Mouse (Mus musculus): ENCODE data around the gene Ciapin1. TPM values are rescaled to one million over a fixed set of nuclear protein-coding genes. Genes with fewer than 3 reads are reported as not detected.
"Not testable (repeated sequence)": the region's sequence is repeated elsewhere in the genome, so short reads cannot be mapped to it uniquely, and the experiment has no call there.

Gene Ciapin1
- polyA plus RNA-seq, 1 experiment from 2014 or later: 72.7 TPM

DNA sequence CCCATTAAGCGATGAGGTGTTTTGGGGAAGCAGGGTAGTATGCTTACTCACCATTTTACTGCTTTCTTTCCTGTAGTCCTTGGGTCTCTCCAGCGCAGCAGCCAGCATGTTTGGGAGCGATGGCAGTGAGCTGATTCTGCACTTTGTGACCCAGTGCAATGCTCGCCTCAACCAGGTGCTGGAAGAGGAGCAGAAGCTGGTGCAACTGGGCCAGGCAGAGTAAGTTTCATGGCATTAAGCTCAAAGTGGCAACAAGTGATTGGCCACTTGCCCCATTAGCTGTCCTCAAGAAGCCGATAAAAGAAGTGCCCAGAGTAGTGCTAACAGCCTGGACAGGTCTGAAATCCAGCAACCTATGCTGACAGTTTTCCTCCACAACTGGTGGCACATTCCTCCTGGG is 11.9 kb upstream of the Ciapin1 start:
- Histone ChIP-seq H3K36me3 (ENCODE audit: control insufficient read depth, insufficient read depth, low read length) (peaks cover 100% of the 10 kb centered on the region), H3K9ac (ENCODE audit: low read length) (no peak overlapping the region), H3K27ac (replicated peaks in 1 of 2; ENCODE audit: control insufficient read depth in 1 of 2, insufficient read depth in 1 of 2, low read depth in 2 of 2, low read length in 2 of 2) (no peak overlapping the region), H3K4me1 (ENCODE audit: control insufficient read depth in 2 of 2, insufficient read depth in 2 of 2, low read length in 2 of 2) (no peaks in the 10 kb centered on the region), H3K9me3 (ENCODE audit: control insufficient read depth, low read length) (no peaks in the 10 kb centered on the region), H3K4me2 (ENCODE audit: low read length) (no peak overlapping the region), H3K4me3 (ENCODE audit: control insufficient read depth in 1 of 2, insufficient read depth in 1 of 2, low read depth in 1 of 2, low read length in 2 of 2) (no peak overlapping the region), H3K27me3 (ENCODE audit: control insufficient read depth, insufficient read depth, low read length) (no peaks in the 10 kb centered on the region)
- no peak for ATAC-seq (ENCODE audit: insufficient number of reproducible peaks, insufficient read depth, low FRiP score, low read depth)
- 89% methylated on average over 5 of the region's 5 CpGs for WGBS

DNA sequence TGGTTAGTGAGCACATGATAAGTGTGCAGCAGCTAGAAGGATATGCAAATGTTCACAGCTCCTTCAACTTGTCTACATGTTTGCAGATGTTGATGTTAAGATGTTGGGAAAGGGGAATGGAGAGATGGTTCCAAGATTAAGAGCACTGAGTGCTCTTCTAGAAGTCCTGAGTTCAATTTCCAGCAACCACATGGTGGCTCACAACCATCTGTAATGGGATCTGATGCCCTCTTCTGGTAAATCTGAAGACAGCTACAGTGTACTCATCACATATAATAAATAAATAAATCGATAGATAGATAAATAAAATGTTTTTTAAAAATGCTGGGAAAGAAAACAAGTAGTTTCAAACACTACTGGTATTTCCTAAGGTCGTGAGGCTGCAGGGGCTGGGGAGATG is 3.0 kb upstream of the Ciapin1 start:
- no peak overlapping the region for H3K9ac ChIP-seq (ENCODE audit: low read length)
- H3K9me3 ChIP-seq (ENCODE audit: control insufficient read depth, low read length): no peaks in the 10 kb centered on the region
- no peak overlapping the region for H3K27ac ChIP-seq (replicated peaks in 1 of 2; ENCODE audit: control insufficient read depth in 1 of 2, insufficient read depth in 1 of 2, low read depth in 2 of 2, low read length in 2 of 2)
- ATAC-seq (ENCODE audit: insufficient number of reproducible peaks, insufficient read depth, low FRiP score, low read depth): no peak
- H3K27me3 ChIP-seq (ENCODE audit: control insufficient read depth, insufficient read depth, low read length): no peaks in the 10 kb centered on the region
- no peak overlapping the region for H3K4me3 ChIP-seq (ENCODE audit: control insufficient read depth in 1 of 2, insufficient read depth in 1 of 2, low read depth in 1 of 2, low read length in 2 of 2)
- no peak overlapping the region for H3K4me2 ChIP-seq (ENCODE audit: low read length)
- 49% methylated on average over 2 of the region's 2 CpGs for WGBS
- peaks cover 40% of the 10 kb centered on the region for H3K36me3 ChIP-seq (ENCODE audit: control insufficient read depth, insufficient read depth, low read length)
- H3K4me1 ChIP-seq (ENCODE audit: control insufficient read depth in 2 of 2, insufficient read depth in 2 of 2, low read length in 2 of 2): peaks cover 5 to 11% of the 10 kb centered on the region in 2 experiments

DNA sequence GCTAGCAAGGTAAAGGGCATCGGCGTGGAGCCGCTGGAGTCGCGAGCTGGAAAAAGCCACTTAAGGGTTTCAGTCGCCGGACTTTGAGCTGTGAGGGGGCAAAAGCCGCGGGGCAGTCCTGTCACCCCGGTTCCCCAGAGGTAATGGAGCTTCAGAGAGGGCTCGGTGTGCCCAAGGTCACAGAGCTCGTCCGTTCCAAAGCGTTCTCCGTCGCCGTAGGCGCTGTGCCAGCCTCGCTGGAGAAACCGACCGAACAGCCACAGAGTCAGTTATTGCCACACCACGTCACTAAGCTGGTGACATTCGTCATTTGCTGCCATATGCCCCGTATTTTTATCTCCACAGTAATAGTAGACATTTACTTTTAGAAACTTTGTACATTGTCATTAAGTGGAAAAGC is 442 bp upstream of the Ciapin1 start:
- Histone ChIP-seq H3K4me2 (ENCODE audit: low read length) (peak overlapping the region; percentile 91), H3K27ac (replicated peaks in 1 of 2; ENCODE audit: control insufficient read depth in 1 of 2, insufficient read depth in 1 of 2, low read depth in 2 of 2, low read length in 2 of 2) (peak overlapping the region; percentile 95 to 99), H3K36me3 (ENCODE audit: control insufficient read depth, insufficient read depth, low read length) (peaks cover 14% of the 10 kb centered on the region), H3K9me3 (ENCODE audit: control insufficient read depth, low read length) (no peaks in the 10 kb centered on the region), H3K4me1 (ENCODE audit: control insufficient read depth in 2 of 2, insufficient read depth in 2 of 2, low read length in 2 of 2) (peaks cover 5 to 11% of the 10 kb centered on the region in 2 experiments), H3K4me3 (ENCODE audit: control insufficient read depth in 1 of 2, insufficient read depth in 1 of 2, low read depth in 1 of 2, low read length in 2 of 2) (peak overlapping the region; percentile 90 to 98), H3K9ac (ENCODE audit: low read length) (peak overlapping the region; percentile 99), H3K27me3 (ENCODE audit: control insufficient read depth, insufficient read depth, low read length) (no peaks in the 10 kb centered on the region)
- under 1% methylated on average over 24 of the region's 24 CpGs for WGBS
- ATAC-seq (ENCODE audit: insufficient number of reproducible peaks, insufficient read depth, low FRiP score, low read depth): peak; percentile 58

DNA sequence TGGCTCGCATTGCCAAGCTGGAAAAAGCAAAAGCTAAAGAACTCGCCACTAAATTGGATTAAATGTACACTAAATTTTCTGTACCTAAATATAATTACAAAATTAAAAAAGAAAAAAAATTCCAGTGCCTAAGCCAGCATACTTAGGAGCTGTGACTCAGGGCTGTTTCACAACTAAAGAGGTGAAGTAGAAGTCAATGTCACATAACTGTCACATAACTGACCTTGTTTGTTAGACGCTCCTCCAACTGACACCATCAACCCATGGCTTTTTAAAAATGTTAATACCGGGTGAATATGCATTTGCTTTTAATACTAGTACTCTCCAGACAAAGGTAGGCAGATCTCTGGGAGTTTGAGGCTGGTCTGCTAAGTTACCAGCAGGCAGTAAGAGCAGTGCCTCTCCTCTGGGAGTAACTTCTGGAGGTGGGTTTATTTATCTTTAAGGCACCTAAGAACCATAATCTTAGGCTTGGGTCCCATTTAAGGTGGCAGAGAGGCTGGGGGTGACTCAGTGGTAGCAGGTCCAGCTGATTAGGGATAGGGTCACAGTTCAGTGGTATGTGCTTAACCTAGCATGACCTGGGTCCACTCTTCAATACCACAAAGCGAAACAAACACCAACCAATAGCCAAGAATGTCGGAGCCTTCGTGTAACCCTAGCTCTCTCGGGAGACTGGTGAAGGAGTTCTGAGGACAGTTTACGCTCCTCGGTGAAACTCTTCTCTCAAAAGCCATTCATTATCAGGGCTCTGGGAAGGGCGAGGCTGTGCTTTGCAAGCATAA is 1.5 kb downstream of the Ciapin1 start:
- Histone ChIP-seq H3K27me3 (ENCODE audit: control insufficient read depth, insufficient read depth, low read length) (no peaks in the 10 kb centered on the region), H3K4me3 (ENCODE audit: control insufficient read depth in 1 of 2, insufficient read depth in 1 of 2, low read depth in 1 of 2, low read length in 2 of 2) (peak overlapping the region; percentile 32 to 98), H3K36me3 (ENCODE audit: control insufficient read depth, insufficient read depth, low read length) (peaks cover 10% of the 10 kb centered on the region), H3K9me3 (ENCODE audit: control insufficient read depth, low read length) (no peaks in the 10 kb centered on the region), H3K27ac (replicated peaks in 1 of 2; ENCODE audit: control insufficient read depth in 1 of 2, insufficient read depth in 1 of 2, low read depth in 2 of 2, low read length in 2 of 2) (no peak overlapping the region), H3K4me2 (ENCODE audit: low read length) (peak overlapping the region; percentile 91), H3K4me1 (ENCODE audit: control insufficient read depth in 2 of 2, insufficient read depth in 2 of 2, low read length in 2 of 2) (peaks cover 5 to 11% of the 10 kb centered on the region in 2 experiments), H3K9ac (ENCODE audit: low read length) (peak overlapping the region; percentile 99)
- no peak for ATAC-seq (ENCODE audit: insufficient number of reproducible peaks, insufficient read depth, low FRiP score, low read depth)
- 59% methylated on average over 11 of the region's 11 CpGs for WGBS

DNA sequence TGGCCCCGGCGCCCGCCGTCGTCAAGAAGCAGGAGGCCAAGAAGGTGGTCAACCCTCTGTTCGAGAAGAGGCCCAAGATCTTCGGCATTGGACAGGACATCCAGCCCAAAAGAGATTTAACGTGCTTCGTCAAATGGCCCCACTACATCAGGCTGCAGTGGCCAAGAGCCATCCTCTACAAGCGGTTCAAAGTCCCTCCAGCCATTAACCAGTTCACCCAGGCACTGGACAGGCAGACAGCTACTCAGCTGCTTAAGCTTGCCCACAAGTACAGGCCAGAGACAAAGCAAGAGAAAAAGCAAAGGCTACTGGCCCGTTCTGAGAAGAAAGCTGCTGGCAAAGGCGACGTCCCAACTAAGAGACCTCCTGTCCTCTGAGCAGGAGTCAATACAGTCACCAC is 2.4 kb downstream of the Ciapin1 start:
- not testable (repeated sequence) for H3K9ac ChIP-seq (ENCODE audit: low read length); H3K27me3 ChIP-seq (ENCODE audit: control insufficient read depth, insufficient read depth, low read length); H3K27ac ChIP-seq (replicated peaks in 1 of 2; ENCODE audit: control insufficient read depth in 1 of 2, insufficient read depth in 1 of 2, low read depth in 2 of 2, low read length in 2 of 2); H3K4me3 ChIP-seq (ENCODE audit: control insufficient read depth in 1 of 2, insufficient read depth in 1 of 2, low read depth in 1 of 2, low read length in 2 of 2); H3K4me2 ChIP-seq (ENCODE audit: low read length); H3K9me3 ChIP-seq (ENCODE audit: control insufficient read depth, low read length); ATAC-seq (ENCODE audit: insufficient number of reproducible peaks, insufficient read depth, low FRiP score, low read depth)
- 95% methylated on average over 13 of the region's 13 CpGs for WGBS
- H3K4me1 ChIP-seq (ENCODE audit: control insufficient read depth in 2 of 2, insufficient read depth in 2 of 2, low read length in 2 of 2): peaks cover 5 to 11% of the 10 kb centered on the region in 2 experiments
- H3K36me3 ChIP-seq (ENCODE audit: control insufficient read depth, insufficient read depth, low read length): peaks cover 19% of the 10 kb centered on the region

DNA sequence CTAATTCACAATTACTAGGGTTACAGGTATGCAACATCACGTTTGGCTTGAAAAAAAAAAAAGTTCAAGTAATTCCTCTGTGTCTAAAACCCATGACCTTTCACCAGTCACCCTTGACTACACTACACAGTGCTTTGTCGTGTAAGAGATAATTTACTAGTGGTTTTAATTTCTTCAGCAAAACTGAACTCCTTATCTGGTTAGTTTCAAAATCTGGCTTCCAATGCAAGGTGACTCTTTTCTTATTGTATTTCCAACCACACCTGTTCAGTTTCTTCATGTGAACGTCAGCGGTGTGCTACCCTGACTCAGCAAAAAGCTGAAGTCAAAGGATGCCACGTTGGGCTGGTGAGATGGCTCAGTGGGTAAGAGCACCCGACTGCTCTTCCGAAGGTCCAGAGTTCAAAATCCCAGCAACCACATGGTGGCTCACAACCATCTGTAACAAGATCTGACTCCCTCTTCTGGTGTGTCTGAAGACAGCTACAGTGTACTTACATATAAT is 4.2 kb downstream of the Ciapin1 start:
- H3K9me3 ChIP-seq (ENCODE audit: control insufficient read depth, low read length); H3K4me2 ChIP-seq (ENCODE audit: low read length); H3K4me3 ChIP-seq (ENCODE audit: control insufficient read depth in 1 of 2, insufficient read depth in 1 of 2, low read depth in 1 of 2, low read length in 2 of 2); ATAC-seq (ENCODE audit: insufficient number of reproducible peaks, insufficient read depth, low FRiP score, low read depth); H3K27me3 ChIP-seq (ENCODE audit: control insufficient read depth, insufficient read depth, low read length); H3K27ac ChIP-seq (replicated peaks in 1 of 2; ENCODE audit: control insufficient read depth in 1 of 2, insufficient read depth in 1 of 2, low read depth in 2 of 2, low read length in 2 of 2); H3K9ac ChIP-seq (ENCODE audit: low read length); H3K4me1 ChIP-seq (ENCODE audit: control insufficient read depth in 2 of 2, insufficient read depth in 2 of 2, low read length in 2 of 2): not testable (repeated sequence)
- WGBS: 78% methylated on average over 7 of the region's 7 CpGs
- H3K36me3 ChIP-seq (ENCODE audit: control insufficient read depth, insufficient read depth, low read length): peaks cover 35% of the 10 kb centered on the region

DNA sequence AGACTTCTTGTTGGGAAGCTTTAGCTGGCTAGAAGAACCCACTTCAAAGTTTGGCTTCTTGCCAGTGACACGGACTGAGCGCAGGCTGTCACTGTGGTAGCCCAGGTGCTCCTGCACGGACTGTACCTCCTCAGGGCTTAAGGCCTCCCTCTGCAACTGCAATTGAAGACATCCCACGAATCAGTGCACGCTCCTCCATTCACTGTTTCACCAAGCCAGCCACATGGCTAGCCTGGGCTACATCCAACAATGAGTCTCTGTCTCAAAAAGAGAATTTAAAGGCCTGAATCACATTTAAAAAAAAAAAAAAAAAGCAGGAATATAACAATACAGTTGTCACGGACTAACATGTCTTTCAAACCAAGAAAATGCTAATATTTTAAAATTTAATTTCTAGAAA is 9.9 kb downstream of the Ciapin1 start:
- Histone ChIP-seq H3K4me3 (ENCODE audit: control insufficient read depth in 1 of 2, insufficient read depth in 1 of 2, low read depth in 1 of 2, low read length in 2 of 2) (no peak overlapping the region), H3K4me1 (ENCODE audit: control insufficient read depth in 2 of 2, insufficient read depth in 2 of 2, low read length in 2 of 2) (no peaks in the 10 kb centered on the region), H3K36me3 (ENCODE audit: control insufficient read depth, insufficient read depth, low read length) (peaks cover 90% of the 10 kb centered on the region), H3K4me2 (ENCODE audit: low read length) (no peak overlapping the region), H3K9me3 (ENCODE audit: control insufficient read depth, low read length) (no peaks in the 10 kb centered on the region), H3K9ac (ENCODE audit: low read length) (no peak overlapping the region), H3K27me3 (ENCODE audit: control insufficient read depth, insufficient read depth, low read length) (no peaks in the 10 kb centered on the region), H3K27ac (replicated peaks in 1 of 2; ENCODE audit: control insufficient read depth in 1 of 2, insufficient read depth in 1 of 2, low read depth in 2 of 2, low read length in 2 of 2) (no peak overlapping the region)
- no peak for ATAC-seq (ENCODE audit: insufficient number of reproducible peaks, insufficient read depth, low FRiP score, low read depth)
- 86% methylated on average over 6 of the region's 6 CpGs for WGBS

DNA sequence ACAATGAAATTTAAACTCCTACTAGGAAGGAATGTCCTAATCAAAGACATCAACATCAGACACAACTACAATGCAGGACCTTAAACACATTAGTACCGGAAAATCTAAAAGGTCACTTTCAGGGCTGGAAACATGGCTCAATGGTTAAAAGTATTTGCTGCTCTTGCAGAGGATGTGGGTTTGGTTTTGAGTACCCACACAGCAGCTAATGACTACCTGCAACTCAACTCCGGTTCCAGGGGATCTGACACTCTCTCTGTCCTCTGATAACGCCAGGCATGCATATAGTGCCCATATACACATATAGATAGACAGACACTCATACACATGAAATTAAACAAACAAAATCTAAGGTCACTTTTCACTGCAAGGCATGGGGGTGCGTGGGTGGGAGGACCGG is 11.9 kb downstream of the Ciapin1 start:
- WGBS: 92% methylated on average over 5 of the region's 5 CpGs
- Histone ChIP-seq H3K4me1 (ENCODE audit: control insufficient read depth in 2 of 2, insufficient read depth in 2 of 2, low read length in 2 of 2) (no peaks in the 10 kb centered on the region), H3K4me3 (ENCODE audit: control insufficient read depth in 1 of 2, insufficient read depth in 1 of 2, low read depth in 1 of 2, low read length in 2 of 2) (no peak overlapping the region), H3K9ac (ENCODE audit: low read length) (no peak overlapping the region), H3K36me3 (ENCODE audit: control insufficient read depth, insufficient read depth, low read length) (peaks cover 96% of the 10 kb centered on the region), H3K4me2 (ENCODE audit: low read length) (no peak overlapping the region), H3K27me3 (ENCODE audit: control insufficient read depth, insufficient read depth, low read length) (no peaks in the 10 kb centered on the region), H3K27ac (replicated peaks in 1 of 2; ENCODE audit: control insufficient read depth in 1 of 2, insufficient read depth in 1 of 2, low read depth in 2 of 2, low read length in 2 of 2) (no peak overlapping the region), H3K9me3 (ENCODE audit: control insufficient read depth, low read length) (no peaks in the 10 kb centered on the region)
- no peak for ATAC-seq (ENCODE audit: insufficient number of reproducible peaks, insufficient read depth, low FRiP score, low read depth)
